Mouse (Mus musculus): Measurements from ENCODE around the gene Olfml1. TPM values are rescaled to one million over a fixed set of nuclear protein-coding genes. Genes with fewer than 3 reads are reported as not detected.

Gene Olfml1
- total and polyA plus RNA-seq, 3 experiments, result not detected

- Histone ChIP-seq H3K9me3 (replicated peaks; ENCODE audit: insufficient read depth, low read length) (no peaks in the 10 kb centered on the region), H3K27me3 (ENCODE audit: control insufficient read depth in 1 of 2, insufficient read depth in 2 of 2, low read length in 2 of 2) (no peaks in the 10 kb centered on the region), H3K9ac (ENCODE audit: control insufficient read depth, low read depth, low read length, poor library complexity, severe bottlenecking) (no peak overlapping the region), H3K4me3 (ENCODE audit: control insufficient read depth in 1 of 2, insufficient read depth in 1 of 2, low read depth in 2 of 2, low read length in 2 of 2) (no peak overlapping the region), H3K36me3 (ENCODE audit: control insufficient read depth in 1 of 2, insufficient read depth in 2 of 2, low read length in 2 of 2) (no peaks in the 10 kb centered on the region), H3K79me2 (ENCODE audit: control insufficient read depth, insufficient read depth, low read length, poor library complexity) (no peaks in the 10 kb centered on the region), H3K27ac (ENCODE audit: control insufficient read depth, low read depth, low read length) (no peak overlapping the region), H3K4me1 (ENCODE audit: control insufficient read depth in 1 of 2, insufficient read depth in 2 of 2, low read length in 2 of 2) (no peaks in the 10 kb centered on the region)
- TF ChIP-seq NRF1 (IDR thresholded peaks at IDR 0.05; ENCODE audit: insufficient read depth, low read depth, low read length, poor library complexity, severe bottlenecking) (no peak), TAL1 (IDR thresholded peaks at IDR 0.05; ENCODE audit: low read length) (no peak), JUND (IDR thresholded peaks at IDR 0.05; ENCODE audit: low read depth, low read length) (no peak), MYB (IDR thresholded peaks at IDR 0.05; ENCODE audit: low read depth, low read length) (no peak), MXI1 (IDR thresholded peaks at IDR 0.05; ENCODE audit: low read depth, low read length) (no peak), MYC (IDR thresholded peaks at IDR 0.05; ENCODE audit: low read depth, low read length) (no peak), SIN3A (IDR thresholded peaks at IDR 0.05; ENCODE audit: low read length) (no peak), UBTF (IDR thresholded peaks at IDR 0.05; ENCODE audit: borderline replicate concordance, insufficient read depth, low read depth, low read length) (no peak), MAFK (IDR thresholded peaks at IDR 0.05; ENCODE audit: borderline replicate concordance, low read depth, low read length) (no peak), GABPA (IDR thresholded peaks at IDR 0.05; ENCODE audit: low read depth, low read length) (no peak), POLR2AphosphoS2 (IDR thresholded peaks at IDR 0.05; ENCODE audit: low read length) (no peak), ZC3H11A (IDR thresholded peaks at IDR 0.05; ENCODE audit: low read depth, low read length) (no peak), TCF12 (IDR thresholded peaks at IDR 0.05; ENCODE audit: low read depth, low read length) (no peak), MAZ (IDR thresholded peaks at IDR 0.05; ENCODE audit: low read depth, low read length) (no peak)
- DNase-seq (ENCODE audit: low read depth, low spot score), result no peak
Observed at GRCm38 (mm10) chr7:107536516-107536915, 30.7 kb upstream of the Olfml1 start.

- TF ChIP-seq JUND (IDR thresholded peaks at IDR 0.05; ENCODE audit: low read depth, low read length) (no peak), E2F4 (IDR thresholded peaks at IDR 0.05; ENCODE audit: borderline replicate concordance, low read depth, low read length) (no peak), RCOR1 (IDR thresholded peaks at IDR 0.05; ENCODE audit: low read depth, low read length) (no peak), POLR2AphosphoS5 (IDR thresholded peaks at IDR 0.05; ENCODE audit: borderline replicate concordance, low read depth, low read length) (no peak), TCF12 (IDR thresholded peaks at IDR 0.05; ENCODE audit: low read depth, low read length) (no peak), CTCF (IDR thresholded peaks at IDR 0.05 in 2 of 3, conservative IDR thresholded peaks at IDR 0.05 in 1 of 3; ENCODE audit: control insufficient read depth in 1 of 3, insufficient read depth in 1 of 3, low read depth in 2 of 3, low read length in 3 of 3, poor library complexity in 1 of 3, severe bottlenecking in 1 of 3) (no peak), BHLHE40 (IDR thresholded peaks at IDR 0.05; ENCODE audit: borderline replicate concordance, low read depth, low read length) (no peak), ZNF384 (IDR thresholded peaks at IDR 0.05; ENCODE audit: low read depth, low read length) (no peak), MYC (IDR thresholded peaks at IDR 0.05; ENCODE audit: low read depth, low read length) (no peak), GABPA (IDR thresholded peaks at IDR 0.05; ENCODE audit: low read depth, low read length) (no peak), MAFK (IDR thresholded peaks at IDR 0.05; ENCODE audit: borderline replicate concordance, low read depth, low read length) (no peak), SIN3A (IDR thresholded peaks at IDR 0.05; ENCODE audit: low read length) (no peak), POLR2AphosphoS2 (IDR thresholded peaks at IDR 0.05; ENCODE audit: low read length) (no peak), ZC3H11A (IDR thresholded peaks at IDR 0.05; ENCODE audit: low read depth, low read length) (no peak)
Observed at GRCm38 (mm10) chr7:107540034-107540433, 27.2 kb upstream of the Olfml1 start.

More at GRCm38 (mm10) chr7:107540034-107540433, 27.2 kb upstream of the Olfml1 start:
- Histone ChIP-seq H3K9ac (ENCODE audit: control insufficient read depth, low read depth, low read length, poor library complexity, severe bottlenecking) (no peak overlapping the region), H3K36me3 (ENCODE audit: control insufficient read depth in 1 of 2, insufficient read depth in 2 of 2, low read length in 2 of 2) (no peaks in the 10 kb centered on the region), H3K9me3 (replicated peaks; ENCODE audit: insufficient read depth, low read length) (no peaks in the 10 kb centered on the region), H3K4me3 (ENCODE audit: control insufficient read depth in 1 of 2, insufficient read depth in 1 of 2, low read depth in 2 of 2, low read length in 2 of 2) (no peak overlapping the region), H3K27me3 (ENCODE audit: control insufficient read depth in 1 of 2, insufficient read depth in 2 of 2, low read length in 2 of 2) (no peaks in the 10 kb centered on the region), H3K4me1 (ENCODE audit: control insufficient read depth in 1 of 2, insufficient read depth in 2 of 2, low read length in 2 of 2) (no peaks in the 10 kb centered on the region), H3K79me2 (ENCODE audit: control insufficient read depth, insufficient read depth, low read length, poor library complexity) (no peaks in the 10 kb centered on the region), H3K27ac (ENCODE audit: control insufficient read depth, low read depth, low read length) (no peak overlapping the region)
- DNase-seq (ENCODE audit: low read depth, low spot score), result no peak
